Mouse (Mus musculus): ENCODE results near the gene Sspn. TPM values are rescaled to one million over a fixed set of nuclear protein-coding genes. Genes with fewer than 3 reads are reported as not detected.

Gene Sspn
- total and polyA plus RNA-seq, 3 experiments, result 0.04 to 0.14 (median 0.13) TPM

DNA sequence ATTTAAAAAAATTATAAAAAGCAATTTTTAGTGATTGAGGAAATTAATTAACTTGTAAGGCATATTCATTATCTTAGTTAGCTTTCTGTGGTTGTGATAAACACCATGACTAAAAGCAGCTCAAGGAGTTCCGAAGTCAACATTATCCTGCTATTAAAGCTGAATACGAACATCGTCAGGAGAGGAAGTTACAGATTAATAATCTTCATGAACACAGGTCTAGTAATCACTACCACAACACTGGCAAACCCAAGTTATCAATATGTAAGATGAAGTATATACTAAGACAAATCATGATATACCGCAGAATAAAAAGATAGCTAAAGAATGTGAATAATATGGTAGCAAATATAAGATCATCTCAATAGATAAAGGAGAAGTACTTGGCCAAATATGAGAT is 50.9 kb downstream of the Sspn start:
- no peak overlapping the region for H3K27ac ChIP-seq (ENCODE audit: insufficient read depth, low read depth)
- TF ChIP-seq HCFC1 (IDR thresholded peaks at IDR 0.05; ENCODE audit: low read depth, low read length), result no peak
- no peak for TF ChIP-seq ZNF384 (IDR thresholded peaks at IDR 0.05; ENCODE audit: low read depth, low read length)
- no peak for TF ChIP-seq JUND (conservative IDR thresholded peaks at IDR 0.05; ENCODE audit: low read depth, low read length)
- no peak for TF ChIP-seq JUN (IDR thresholded peaks at IDR 0.05; ENCODE audit: insufficient read depth, low read depth, low read length)
- no peak for TF ChIP-seq NELFE (IDR thresholded peaks at IDR 0.05; ENCODE audit: low read depth, low read length)
- no peak for TF ChIP-seq ETS1 (conservative IDR thresholded peaks at IDR 0.05; ENCODE audit: low read depth, low read length)
- no peak for TF ChIP-seq CHD2 (IDR thresholded peaks at IDR 0.05; ENCODE audit: low read length)
- no peak for TF ChIP-seq GABPA (IDR thresholded peaks at IDR 0.05; ENCODE audit: insufficient replicate concordance, low read depth, low read length)
- TF ChIP-seq MYC (IDR thresholded peaks at IDR 0.05; ENCODE audit: low read depth, low read length), result no peak
- H3K4me2 ChIP-seq (ENCODE audit: insufficient read depth, low read depth, poor library complexity, severe bottlenecking), result no peak overlapping the region
- H3K79me2 ChIP-seq (replicated peaks; ENCODE audit: control insufficient read depth, extremely low read depth, insufficient read depth, poor library complexity, severe bottlenecking), result no peaks in the 10 kb centered on the region
- dilution Hi-C loops (cut with MboI; ENCODE audit: extremely low pct_ligation_motif_present, extremely low pct_unique_long_range_greater_than_20kb, low sequenced_read_pairs), result no loop called here
- no peak for DNase-seq (ENCODE audit: extremely low read depth)
- H3K9me3 ChIP-seq (replicated peaks; ENCODE audit: low read length), result peaks cover 5% of the 10 kb centered on the region
- in situ Hi-C loops (cut with MboI; ENCODE audit: low pct_ligation_motif_present, low pct_unique_long_range_greater_than_20kb, low sequenced_read_pairs), result no loop called here
- H3K9ac ChIP-seq (ENCODE audit: insufficient read depth, low read depth), result no peak overlapping the region
- H3K27me3 ChIP-seq (replicated peaks), result no peaks in the 10 kb centered on the region
- peaks cover 9% of the 10 kb centered on the region in 2 experiments for H3K4me1 ChIP-seq (ENCODE audit: control insufficient read depth in 1 of 2, insufficient read depth in 2 of 2)
- H3K36me3 ChIP-seq (replicated peaks in 1 of 2; ENCODE audit: control insufficient read depth in 1 of 2, insufficient read depth in 1 of 2, low read length in 1 of 2), result no peaks in the 10 kb centered on the region
- H3K4me3 ChIP-seq (replicated peaks in 1 of 3; ENCODE audit: low read depth in 2 of 3, low read length in 2 of 3, poor library complexity in 1 of 3), result no peak overlapping the region

- DNase-seq (ENCODE audit: extremely low read depth), result no peak
- in situ Hi-C loops (cut with MboI; ENCODE audit: low pct_ligation_motif_present, low pct_unique_long_range_greater_than_20kb, low sequenced_read_pairs), result no loop called here
- Histone ChIP-seq H3K79me2 (replicated peaks; ENCODE audit: control insufficient read depth, extremely low read depth, insufficient read depth, poor library complexity, severe bottlenecking) (no peaks in the 10 kb centered on the region), H3K9ac (ENCODE audit: insufficient read depth, low read depth) (no peak overlapping the region), H3K9me3 (replicated peaks; ENCODE audit: low read length) (no peaks in the 10 kb centered on the region), H3K27me3 (replicated peaks) (no peaks in the 10 kb centered on the region), H3K36me3 (replicated peaks in 1 of 2; ENCODE audit: control insufficient read depth in 1 of 2, insufficient read depth in 1 of 2, low read length in 1 of 2) (no peaks in the 10 kb centered on the region), H3K4me2 (ENCODE audit: insufficient read depth, low read depth, poor library complexity, severe bottlenecking) (no peak overlapping the region), H3K4me3 (replicated peaks in 1 of 3; ENCODE audit: low read depth in 2 of 3, low read length in 2 of 3, poor library complexity in 1 of 3) (no peak overlapping the region), H3K27ac (ENCODE audit: insufficient read depth, low read depth) (no peak overlapping the region; the same call in 1 of the 2 replicates), H3K4me1 (ENCODE audit: control insufficient read depth in 1 of 2, insufficient read depth in 2 of 2) (peaks cover 9 to 17% of the 10 kb centered on the region in 2 experiments)
- TF ChIP-seq ELF1 (IDR thresholded peaks at IDR 0.05; ENCODE audit: low read depth, low read length) (no peak), EP300 (IDR thresholded peaks at IDR 0.05; ENCODE audit: low read length) (no peak), BHLHE40 (IDR thresholded peaks at IDR 0.05; ENCODE audit: low read depth, low read length) (no peak), TBP (conservative IDR thresholded peaks at IDR 0.05; ENCODE audit: low read depth, low read length) (no peak), MEF2A (IDR thresholded peaks at IDR 0.05; ENCODE audit: borderline replicate concordance, low read depth, low read length) (no peak), ETS1 (conservative IDR thresholded peaks at IDR 0.05; ENCODE audit: low read depth, low read length) (no peak), MXI1 (IDR thresholded peaks at IDR 0.05; ENCODE audit: low read depth, low read length) (no peak), PAX5 (IDR thresholded peaks at IDR 0.05; ENCODE audit: low read length) (no peak), NELFE (IDR thresholded peaks at IDR 0.05; ENCODE audit: low read depth, low read length) (no peak), MAX (IDR thresholded peaks at IDR 0.05; ENCODE audit: low read length) (no peak), NRF1 (IDR thresholded peaks at IDR 0.05; ENCODE audit: low read depth, low read length) (no peak), JUND (conservative IDR thresholded peaks at IDR 0.05; ENCODE audit: low read depth, low read length) (no peak), USF2 (conservative IDR thresholded peaks at IDR 0.05; ENCODE audit: low read depth, low read length) (no peak), HCFC1 (IDR thresholded peaks at IDR 0.05; ENCODE audit: low read depth, low read length) (no peak), ZC3H11A (IDR thresholded peaks at IDR 0.05; ENCODE audit: low read depth, low read length) (no peak)
- dilution Hi-C loops (cut with MboI; ENCODE audit: extremely low pct_ligation_motif_present, extremely low pct_unique_long_range_greater_than_20kb, low sequenced_read_pairs), result no loop called here
Measured at GRCm38 (mm10) chr6:145990578-145990977, 59.1 kb downstream of the Sspn start.

Measured in CH12.LX (cell line).